Mouse (Mus musculus) lung, adult 2 months (tissue): Measurements from ENCODE around the gene Hmcn1.

ENCODE experiments used
- CTCF ChIP-seq: fragments of 200-500 bp; IDR thresholded peaks from 2 replicates; pipeline ENCODE4 v1.5.1; 2011; ENCODE audit warnings: mild to moderate bottlenecking, low read length, control low read depth; ENCODE audit not compliant: insufficient read depth
- POLR2A ChIP-seq: fragments of 200-500 bp; IDR thresholded peaks from 2 replicates; pipeline ENCODE4 v1.6.1; 2011; ENCODE audit warnings: low read depth, mild to moderate bottlenecking, control low read depth, low read length, borderline replicate concordance; ENCODE audit errors: extremely low read depth

- TF ChIP-seq POLR2A (no peak), CTCF (no peak)
Measured at GRCm38 (mm10) chr1:150948911-150949310, 44.3 kb downstream of the Hmcn1 start.
